Mouse (Mus musculus) gastrocnemius, adult 2 months (tissue): ENCODE measurements around the gene Hemk1. TPM values are rescaled to one million over a fixed set of nuclear protein-coding genes. Genes with fewer than 3 reads are reported as not detected.
A peak's percentile ranks its signal among the peaks of the same experiment; 100 is the strongest.

ENCODE experiments used
- DNase-seq: peaks from one replicate; pipeline ENCODE4 v3.0.0; 2022
- H3K27ac ChIP-seq: fragments of 200-600 bp; 2 replicates; pipeline ENCODE4 v1.8.1; 2022; ENCODE audit warnings: mild to moderate bottlenecking
- H3K4me3 ChIP-seq: fragments of 200-600 bp; 2 replicates; pipeline ENCODE4 v1.8.1; 2022; ENCODE audit warnings: mild to moderate bottlenecking, moderate library complexity
- CTCF ChIP-seq: fragments of 200-600 bp; IDR thresholded peaks from 2 replicates; pipeline ENCODE4 v1.8.1; 2022; ENCODE audit warnings: antibody characterized with exemption, mild to moderate bottlenecking, moderate library complexity
- intact Hi-C: fragments of 180-260 bp; cut with DNase I; formaldehyde crosslinking; loops from one replicate; pipeline ENCODE4 v1.15.1; 2025
- total RNA-seq, 2 experiments: library from RNA; stranded (reverse); gene quantifications; 2 replicates each; pipeline ENCODE4 v1.2.3; 2021

Hemk1 gene
- total RNA-seq, 2 experiments from 2014 or later = 11.6 to 14.4 TPM

GRCm38 (mm10) chr9:107295616-107296015 lies 42.5 kb downstream of the Hemk1 start:
- DNase-seq = no peak
- TF ChIP-seq CTCF = no peak
- Histone ChIP-seq H3K27ac (peak overlapping the region; percentile 90), H3K4me3 (peak overlapping the region; percentile 77)
- intact Hi-C loops = loop anchor here (10.0 kb wide), 1 partner anchor 611 kb away; the partner anchor contains the start of gene Tex264

- DNase-seq = peak; percentile 85
- Histone ChIP-seq H3K4me3 (no peak overlapping the region), H3K27ac (no peak overlapping the region)
- intact Hi-C loops = loop anchor here (1.0 to 10.0 kb wide), 5 partner anchors 42 to 609 kb away; partner anchors contain the start of gene Tex264
- TF ChIP-seq CTCF = peak; percentile 86
These were observed 43.9 kb downstream of the Hemk1 start for GRCm38 (mm10) chr9:107294249-107294648.

GRCm38 (mm10) chr9:107290897-107291296 lies 47.3 kb downstream of the Hemk1 start:
- no peak overlapping the region for H3K4me3 ChIP-seq
- no peak; the same call in none of the 2 replicates for TF ChIP-seq CTCF
- DNase-seq = peak; percentile 86
- intact Hi-C loops = loop anchor here (1.0 to 10.0 kb wide), 6 partner anchors 126 to 606 kb away; partner anchors contain the start of genes Manf and Tex264
- H3K27ac ChIP-seq = peak overlapping the region; percentile 97; the same call in 1 of the 2 replicates

- peak; percentile 95 for DNase-seq
- Histone ChIP-seq H3K4me3 (peak within 1 kb of the TSS; percentile 79), H3K27ac (peak within 1 kb of the TSS; percentile 97)
- intact Hi-C loops = loop anchor here (2.0 to 10.0 kb wide), 7 partner anchors 37 to 605 kb away; partner anchors contain the start of genes Dcaf1, Manf and Tex264
- TF ChIP-seq CTCF = peak; percentile 66
These were observed 48.7 kb downstream of the Hemk1 start, which contains the start of gene Mapkapk3 for GRCm38 (mm10) chr9:107289211-107290076. Gene Mapkapk3, minus strand, starts transcription at chr9:107289877.

GRCm38 (mm10) chr9:107288711-107289110 lies 49.4 kb downstream of the Hemk1 start:
- Histone ChIP-seq H3K4me3 (peak overlapping the region; percentile 79), H3K27ac (peak overlapping the region; percentile 97)
- TF ChIP-seq CTCF = no peak
- no peak for DNase-seq
- intact Hi-C loops = loop anchor here (5.0 to 10.0 kb wide), 2 partner anchors 36 to 464 kb away; partner anchors contain the start of gene Dcaf1

GRCm38 (mm10) chr9:107288105-107288650 lies 50.0 kb downstream of the Hemk1 start:
- no peak for DNase-seq
- intact Hi-C loops = loop anchor here (5.0 to 10.0 kb wide), 2 partner anchors 36 to 463 kb away; partner anchors contain the start of gene Dcaf1
- peak overlapping the region; percentile 97 for H3K27ac ChIP-seq
- peak overlapping the region; percentile 79 for H3K4me3 ChIP-seq
- no peak for TF ChIP-seq CTCF

- intact Hi-C loops = loop anchor here (5.0 to 10.0 kb wide), 2 partner anchors 35 to 462 kb away; partner anchors contain the start of gene Dcaf1
- DNase-seq = no peak
- no peak for TF ChIP-seq CTCF
- Histone ChIP-seq H3K4me3 (no peak overlapping the region), H3K27ac (no peak overlapping the region)
These were observed 50.9 kb downstream of the Hemk1 start for GRCm38 (mm10) chr9:107287294-107287693.

GRCm38 (mm10) chr9:107285009-107285408 lies 53.1 kb downstream of the Hemk1 start:
- DNase-seq = peak; percentile 33
- no peak for TF ChIP-seq CTCF
- Histone ChIP-seq H3K27ac (peak overlapping the region; percentile 28; the same call in 1 of the 2 replicates), H3K4me3 (no peak overlapping the region)
- intact Hi-C loops = loop anchor here (5.0 to 10.0 kb wide), 2 partner anchors 33 to 460 kb away; partner anchors contain the start of gene Dcaf1

GRCm38 (mm10) chr9:107282951-107283350 lies 55.2 kb downstream of the Hemk1 start:
- Histone ChIP-seq H3K4me3 (no peak overlapping the region), H3K27ac (no peak overlapping the region)
- intact Hi-C loops = loop anchor here (10.0 kb wide), 1 partner anchor 458 kb away; the partner anchor contains the start of gene Dcaf1
- no peak for DNase-seq
- TF ChIP-seq CTCF = no peak

GRCm38 (mm10) chr9:107281241-107281987 lies 56.7 kb downstream of the Hemk1 start:
- DNase-seq = no peak
- intact Hi-C loops = loop anchor here (10.0 kb wide), 1 partner anchor 457 kb away; the partner anchor contains the start of gene Dcaf1
- Histone ChIP-seq H3K4me3 (no peak overlapping the region), H3K27ac (0 out of 2 replicates have a peak overlapping the region, but pooled peaks have one; percentile 20)
- no peak for TF ChIP-seq CTCF

- intact Hi-C loops = loop anchor here (10.0 kb wide), 1 partner anchor 456 kb away; the partner anchor contains the start of gene Dcaf1
These were observed 57.7 kb downstream of the Hemk1 start for GRCm38 (mm10) chr9:107280322-107281027.

More at GRCm38 (mm10) chr9:107280322-107281027, 57.7 kb downstream of the Hemk1 start:
- TF ChIP-seq CTCF = no peak
- Histone ChIP-seq H3K27ac (peak overlapping the region; percentile 82), H3K4me3 (peak overlapping the region; percentile 56)
- DNase-seq = peak; percentile 23
